Mouse (Mus musculus): ENCODE data around the gene Col24a1. TPM values are rescaled to one million over a fixed set of nuclear protein-coding genes. Genes with fewer than 3 reads are reported as not detected.

Col24a1 gene
- polyA plus RNA-seq, 1 experiment from 2014 or later = 0.33 TPM

GRCm38 (mm10) chr3:145514197-145514596 lies 221.9 kb downstream of the Col24a1 start:
- Histone ChIP-seq H3K9me3 (ENCODE audit: low read length) (no peaks in the 10 kb centered on the region), H3K27ac (ENCODE audit: low read depth) (no peak overlapping the region), H3K27me3 (ENCODE audit: insufficient read depth, low read length) (no peaks in the 10 kb centered on the region), H3K4me3 (ENCODE audit: low read depth, low read length) (no peak overlapping the region), H3K4me1 (ENCODE audit: insufficient read depth) (no peaks in the 10 kb centered on the region), H3K4me2 (ENCODE audit: low read depth, low read length) (no peak overlapping the region), H3K9ac (replicated peaks) (no peak overlapping the region), H3K36me3 (replicated peaks; ENCODE audit: insufficient read depth, low read length) (no peaks in the 10 kb centered on the region)
- no peak for DNase-seq
- 82% methylated on average over 5 of the region's 5 CpGs for WGBS (ENCODE audit: insufficient replicate concordance)
- ATAC-seq = no peak
- TF ChIP-seq CTCF (IDR thresholded peaks at IDR 0.05; ENCODE audit: low read depth) (no peak), EP300 (IDR thresholded peaks at IDR 0.05; ENCODE audit: low read depth) (no peak)

- no peak for ATAC-seq
- no peak overlapping the region for H3K27ac ChIP-seq (ENCODE audit: low read depth)
- TF ChIP-seq EP300 (IDR thresholded peaks at IDR 0.05; ENCODE audit: low read depth) = no peak
- no peak for TF ChIP-seq CTCF (IDR thresholded peaks at IDR 0.05; ENCODE audit: low read depth)
- no peaks in the 10 kb centered on the region for H3K27me3 ChIP-seq (ENCODE audit: insufficient read depth, low read length)
- H3K9ac ChIP-seq (replicated peaks) = no peak overlapping the region
- H3K9me3 ChIP-seq (ENCODE audit: low read length) = no peaks in the 10 kb centered on the region
- no peaks in the 10 kb centered on the region for H3K36me3 ChIP-seq (replicated peaks; ENCODE audit: insufficient read depth, low read length)
- DNase-seq = no peak
- no peak overlapping the region for H3K4me3 ChIP-seq (ENCODE audit: low read depth, low read length)
- H3K4me1 ChIP-seq (ENCODE audit: insufficient read depth) = no peaks in the 10 kb centered on the region
- 8% methylated on average over 7 of the region's 7 CpGs for WGBS (ENCODE audit: insufficient replicate concordance)
- no peak overlapping the region for H3K4me2 ChIP-seq (ENCODE audit: low read depth, low read length)
Measured at GRCm38 (mm10) chr3:145521528-145522080, 229.3 kb downstream of the Col24a1 start.

- DNase-seq = no peak
- no peak overlapping the region for H3K4me2 ChIP-seq (ENCODE audit: low read depth, low read length)
- no peaks in the 10 kb centered on the region for H3K27me3 ChIP-seq (ENCODE audit: insufficient read depth, low read length)
- TF ChIP-seq EP300 (IDR thresholded peaks at IDR 0.05; ENCODE audit: low read depth) (no peak), CTCF (IDR thresholded peaks at IDR 0.05; ENCODE audit: low read depth) (no peak)
- H3K27ac ChIP-seq (ENCODE audit: low read depth) = no peak overlapping the region
- no peak overlapping the region for H3K4me3 ChIP-seq (ENCODE audit: low read depth, low read length)
- 66% methylated on average over 2 of the region's 2 CpGs for WGBS (ENCODE audit: insufficient replicate concordance)
- H3K4me1 ChIP-seq (ENCODE audit: insufficient read depth) = no peaks in the 10 kb centered on the region
- ATAC-seq = no peak
- no peaks in the 10 kb centered on the region for H3K36me3 ChIP-seq (replicated peaks; ENCODE audit: insufficient read depth, low read length)
- no peaks in the 10 kb centered on the region for H3K9me3 ChIP-seq (ENCODE audit: low read length)
- no peak overlapping the region for H3K9ac ChIP-seq (replicated peaks)
Measured at GRCm38 (mm10) chr3:145522311-145522710, 230.0 kb downstream of the Col24a1 start.

GRCm38 (mm10) chr3:145525266-145525665 lies 233.0 kb downstream of the Col24a1 start:
- no peak overlapping the region for H3K4me3 ChIP-seq (ENCODE audit: low read depth, low read length)
- no peaks in the 10 kb centered on the region for H3K27me3 ChIP-seq (ENCODE audit: insufficient read depth, low read length)
- H3K9ac ChIP-seq (replicated peaks) = no peak overlapping the region
- no peak overlapping the region for H3K27ac ChIP-seq (ENCODE audit: low read depth)
- WGBS (ENCODE audit: insufficient replicate concordance) = 85% methylated on average over 4 of the region's 4 CpGs
- H3K4me1 ChIP-seq (ENCODE audit: insufficient read depth) = no peaks in the 10 kb centered on the region
- H3K9me3 ChIP-seq (ENCODE audit: low read length) = no peaks in the 10 kb centered on the region
- H3K4me2 ChIP-seq (ENCODE audit: low read depth, low read length) = no peak overlapping the region
- DNase-seq (no peak), ATAC-seq (no peak)
- H3K36me3 ChIP-seq (replicated peaks; ENCODE audit: insufficient read depth, low read length) = no peaks in the 10 kb centered on the region
- no peak for TF ChIP-seq EP300 (IDR thresholded peaks at IDR 0.05; ENCODE audit: low read depth)
- no peak for TF ChIP-seq CTCF (IDR thresholded peaks at IDR 0.05; ENCODE audit: low read depth)

GRCm38 (mm10) chr3:145537870-145538269 lies 245.6 kb downstream of the Col24a1 start:
- DNase-seq (no peak), ATAC-seq (no peak)
- H3K9me3 ChIP-seq (ENCODE audit: low read length) = no peaks in the 10 kb centered on the region
- no peak overlapping the region for H3K4me3 ChIP-seq (ENCODE audit: low read depth, low read length)
- H3K4me1 ChIP-seq (ENCODE audit: insufficient read depth) = no peaks in the 10 kb centered on the region
- no peak overlapping the region for H3K27ac ChIP-seq (ENCODE audit: low read depth)
- no peak overlapping the region for H3K4me2 ChIP-seq (ENCODE audit: low read depth, low read length)
- H3K9ac ChIP-seq (replicated peaks) = no peak overlapping the region
- TF ChIP-seq CTCF (IDR thresholded peaks at IDR 0.05; ENCODE audit: low read depth) (no peak), EP300 (IDR thresholded peaks at IDR 0.05; ENCODE audit: low read depth) (no peak)
- no peaks in the 10 kb centered on the region for H3K36me3 ChIP-seq (replicated peaks; ENCODE audit: insufficient read depth, low read length)
- no peaks in the 10 kb centered on the region for H3K27me3 ChIP-seq (ENCODE audit: insufficient read depth, low read length)
- 20% methylated on average over 1 of the region's 1 CpGs for WGBS (ENCODE audit: insufficient replicate concordance)

GRCm38 (mm10) chr3:145548441-145549415 lies 256.5 kb downstream of the Col24a1 start:
- no peak overlapping the region for H3K27ac ChIP-seq (ENCODE audit: low read depth)
- no peaks in the 10 kb centered on the region for H3K4me1 ChIP-seq (ENCODE audit: insufficient read depth)
- H3K27me3 ChIP-seq (ENCODE audit: insufficient read depth, low read length) = 0 out of 2 replicates have a peak, but pooled peaks cover 4% of the 10 kb centered on the region
- no peak overlapping the region for H3K9ac ChIP-seq (replicated peaks)
- ATAC-seq (no peak), DNase-seq (no peak)
- no peak overlapping the region for H3K4me2 ChIP-seq (ENCODE audit: low read depth, low read length)
- H3K9me3 ChIP-seq (ENCODE audit: low read length) = no peaks in the 10 kb centered on the region
- WGBS (ENCODE audit: insufficient replicate concordance) = 69% methylated on average over 10 of the region's 10 CpGs
- H3K36me3 ChIP-seq (replicated peaks; ENCODE audit: insufficient read depth, low read length) = no peaks in the 10 kb centered on the region
- TF ChIP-seq EP300 (IDR thresholded peaks at IDR 0.05; ENCODE audit: low read depth) = no peak
- no peak for TF ChIP-seq CTCF (IDR thresholded peaks at IDR 0.05; ENCODE audit: low read depth)
- H3K4me3 ChIP-seq (ENCODE audit: low read depth, low read length) = no peak overlapping the region
